Mouse (Mus musculus): Measurements from ENCODE around the gene Rbfox2. TPM values are rescaled to one million over a fixed set of nuclear protein-coding genes. Genes with fewer than 3 reads are reported as not detected.

The Rbfox2 gene
- polyA plus RNA-seq, 1 experiment from 2014 or later, result 16.8 TPM

DNA sequence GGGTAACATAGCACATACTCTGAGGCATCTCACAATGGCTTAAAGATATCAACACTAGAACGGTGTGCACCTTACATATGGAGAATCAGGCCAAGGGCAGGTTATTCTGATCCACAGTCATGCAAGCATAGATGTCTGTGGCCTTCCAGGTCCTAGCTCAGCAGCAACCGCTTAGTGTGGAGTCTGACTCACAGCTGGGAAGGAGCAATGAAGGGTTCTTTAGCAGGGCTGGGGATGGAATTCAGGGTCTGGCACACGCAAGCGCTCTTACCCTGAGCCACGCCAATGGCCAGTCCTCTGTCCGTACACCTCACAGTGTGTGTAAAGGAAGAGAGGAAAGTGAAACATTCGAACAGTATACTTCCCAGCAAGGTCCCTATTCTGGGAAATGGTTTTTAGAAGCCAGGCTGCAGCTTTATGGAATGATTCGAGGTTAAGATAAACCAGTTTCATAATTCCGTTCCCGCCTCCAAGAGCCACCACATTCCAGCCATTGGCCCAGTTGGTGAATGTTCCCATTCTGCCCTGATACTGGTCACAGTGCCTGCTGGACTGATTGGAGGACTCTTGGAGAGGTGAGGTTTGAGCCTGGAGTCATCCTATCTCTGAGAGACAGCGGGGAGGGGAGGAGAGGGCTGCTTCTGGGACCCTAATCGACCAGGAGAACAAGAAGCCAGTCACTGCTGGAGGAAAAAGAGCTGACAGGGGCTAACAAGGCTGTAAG is 262.0 kb downstream of the Rbfox2 start, which contains the start of gene Apol6:
Gene Apol6, plus strand, starts transcription at position 133 of the 724 bp plus-strand sequence.
- WGBS, result 75% methylated on average over 12 of the region's 12 CpGs

DNA sequence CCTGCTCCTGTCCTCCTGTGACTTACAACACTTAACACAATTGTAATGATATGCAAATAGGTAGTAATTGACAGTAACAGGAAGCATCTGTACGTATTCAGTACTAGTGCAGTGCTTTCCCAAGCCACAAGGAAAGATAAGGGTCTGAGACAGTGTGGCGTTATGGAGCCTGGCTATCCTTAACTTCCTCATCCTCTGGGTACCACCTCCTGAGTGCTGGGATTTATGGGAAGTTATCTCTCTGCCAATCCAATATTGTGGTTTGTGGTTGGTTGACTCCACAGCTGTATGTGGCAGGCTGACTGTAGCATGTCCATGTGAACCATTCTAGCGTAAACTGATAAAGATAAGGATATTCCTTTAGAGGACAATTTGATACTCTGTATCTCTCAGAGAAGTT is 266.0 kb downstream of the Rbfox2 start:
- Histone ChIP-seq H3K36me3 (ENCODE audit: control insufficient read depth, insufficient read depth) (no peaks in the 10 kb centered on the region), H3K4me2 (replicated peaks; ENCODE audit: low read depth) (no peak overlapping the region), H3K27me3 (replicated peaks; ENCODE audit: control insufficient read depth, insufficient read depth, low read length) (no peaks in the 10 kb centered on the region), H3K9ac (ENCODE audit: low read depth, low read length) (no peak overlapping the region), H3K4me1 (replicated peaks; ENCODE audit: control insufficient read depth, insufficient read depth, low read length) (0 out of 2 replicates have a peak, but pooled peaks cover 6% of the 10 kb centered on the region), H3K9me3 (ENCODE audit: control insufficient read depth) (no peaks in the 10 kb centered on the region), H3K27ac (ENCODE audit: low read depth, low read length) (no peak overlapping the region), H3K4me3 (ENCODE audit: low read depth, low read length) (no peak overlapping the region)
- TF ChIP-seq CTCF (IDR thresholded peaks at IDR 0.05; ENCODE audit: low read depth), result no peak
- no peak for ATAC-seq
- WGBS, result 53% methylated on average over 3 of the region's 3 CpGs

More for the DNA sequence above, 262.0 kb downstream of the Rbfox2 start, which contains the start of gene Apol6:
- H3K9ac ChIP-seq (ENCODE audit: low read depth, low read length), result no peak within 1 kb of the TSS
- TF ChIP-seq CTCF (IDR thresholded peaks at IDR 0.05; ENCODE audit: low read depth), result no peak
- H3K4me3 ChIP-seq (ENCODE audit: low read depth, low read length), result no peak within 1 kb of the TSS
- no peaks in the 10 kb centered on the region for H3K9me3 ChIP-seq (ENCODE audit: control insufficient read depth)
- no peak within 1 kb of the TSS for H3K4me2 ChIP-seq (replicated peaks; ENCODE audit: low read depth)
- H3K27me3 ChIP-seq (replicated peaks; ENCODE audit: control insufficient read depth, insufficient read depth, low read length), result no peaks in the 10 kb centered on the region
- H3K36me3 ChIP-seq (ENCODE audit: control insufficient read depth, insufficient read depth), result no peaks in the 10 kb centered on the region
- H3K4me1 ChIP-seq (replicated peaks; ENCODE audit: control insufficient read depth, insufficient read depth, low read length), result no peaks in the 10 kb centered on the region
- no peak for ATAC-seq
- H3K27ac ChIP-seq (ENCODE audit: low read depth, low read length), result no peak within 1 kb of the TSS

- 82% methylated on average over 6 of the region's 9 CpGs for WGBS
- Histone ChIP-seq H3K9ac (ENCODE audit: low read depth, low read length) (no peak overlapping the region), H3K4me3 (ENCODE audit: low read depth, low read length) (no peak overlapping the region), H3K27ac (ENCODE audit: low read depth, low read length) (no peak overlapping the region), H3K27me3 (replicated peaks; ENCODE audit: control insufficient read depth, insufficient read depth, low read length) (no peaks in the 10 kb centered on the region), H3K4me2 (replicated peaks; ENCODE audit: low read depth) (no peak overlapping the region), H3K9me3 (ENCODE audit: control insufficient read depth) (no peaks in the 10 kb centered on the region), H3K4me1 (replicated peaks; ENCODE audit: control insufficient read depth, insufficient read depth, low read length) (0 out of 2 replicates have a peak, but pooled peaks cover 6% of the 10 kb centered on the region), H3K36me3 (ENCODE audit: control insufficient read depth, insufficient read depth) (no peaks in the 10 kb centered on the region)
- no peak for ATAC-seq
- TF ChIP-seq CTCF (IDR thresholded peaks at IDR 0.05; ENCODE audit: low read depth), result no peak
Observed at GRCm38 (mm10) chr15:77039211-77039700, 267.5 kb downstream of the Rbfox2 start.

DNA sequence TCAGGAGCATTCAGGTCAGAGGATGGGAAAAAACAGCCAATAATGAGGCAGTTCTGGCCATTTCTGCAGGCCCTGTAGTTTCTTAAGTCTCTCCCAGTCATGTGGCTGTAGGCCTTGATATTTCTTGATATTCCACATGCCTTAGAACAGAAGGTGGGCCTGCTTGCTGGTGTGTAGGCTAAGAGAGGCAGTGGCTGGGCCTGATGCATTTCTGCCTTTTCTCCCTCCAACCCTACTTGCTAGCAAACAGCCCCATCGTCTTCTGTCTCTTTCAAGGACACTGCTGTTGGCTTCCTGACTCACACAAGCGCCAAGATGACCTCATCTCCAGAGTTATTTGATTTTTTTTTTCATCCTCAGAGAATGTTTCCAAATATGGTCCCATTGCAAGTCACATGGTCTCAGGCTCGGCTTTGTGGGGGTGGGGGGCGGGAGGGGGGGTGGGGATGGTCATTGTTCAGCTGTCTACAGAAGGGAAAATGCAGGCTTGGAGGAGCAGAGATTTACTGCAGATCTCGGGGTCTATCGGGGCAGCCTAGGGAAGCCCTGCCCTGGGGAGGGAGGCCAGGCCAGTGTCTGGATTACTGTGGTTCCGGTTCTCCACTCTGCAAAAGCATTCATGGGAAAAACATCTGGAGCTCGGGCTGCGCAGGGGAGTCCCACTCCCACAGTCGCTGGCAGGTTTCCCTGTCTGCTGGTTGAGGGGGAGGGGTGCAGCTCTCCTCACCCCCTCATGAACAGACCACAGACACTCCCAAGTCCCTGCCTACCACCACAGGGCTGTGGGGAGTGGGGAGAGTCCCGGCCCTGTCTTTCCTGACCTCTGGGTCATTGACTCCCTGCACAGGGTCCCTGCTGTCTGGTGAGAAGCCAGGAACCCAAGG is 269.3 kb downstream of the Rbfox2 start:
- H3K4me2 ChIP-seq (replicated peaks; ENCODE audit: low read depth), result peak overlapping the region; percentile 13; the same call in 1 of the 2 replicates

DNA sequence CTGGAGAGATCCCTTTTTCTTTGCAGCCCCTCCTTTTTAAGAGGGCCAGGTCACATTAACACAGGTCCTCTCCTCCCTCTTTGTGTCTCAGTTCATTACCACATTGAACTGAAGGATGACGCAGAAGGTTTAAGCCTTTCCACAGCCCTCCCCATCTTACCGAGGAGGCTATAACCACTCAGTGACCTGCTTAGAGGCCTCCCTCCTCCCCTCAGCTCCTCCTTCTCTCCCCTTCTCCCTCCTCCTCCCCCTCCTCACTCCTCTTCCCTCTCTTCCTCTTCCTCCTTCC is 269.9 kb downstream of the Rbfox2 start:
- peak overlapping the region; percentile 13; the same call in 1 of the 2 replicates for H3K4me2 ChIP-seq (replicated peaks; ENCODE audit: low read depth)
- H3K4me3 ChIP-seq (ENCODE audit: low read depth, low read length), result no peak overlapping the region
- H3K27me3 ChIP-seq (replicated peaks; ENCODE audit: control insufficient read depth, insufficient read depth, low read length), result no peaks in the 10 kb centered on the region
- H3K4me1 ChIP-seq (replicated peaks; ENCODE audit: control insufficient read depth, insufficient read depth, low read length), result 0 out of 2 replicates have a peak, but pooled peaks cover 6% of the 10 kb centered on the region
- no peak for TF ChIP-seq CTCF (IDR thresholded peaks at IDR 0.05; ENCODE audit: low read depth)
- no peaks in the 10 kb centered on the region for H3K9me3 ChIP-seq (ENCODE audit: control insufficient read depth)
- 46% methylated on average over 2 of the region's 2 CpGs for WGBS
- peak overlapping the region; percentile 89 for H3K27ac ChIP-seq (ENCODE audit: low read depth, low read length)
- H3K9ac ChIP-seq (ENCODE audit: low read depth, low read length), result no peak overlapping the region
- no peaks in the 10 kb centered on the region for H3K36me3 ChIP-seq (ENCODE audit: control insufficient read depth, insufficient read depth)
- peak; percentile 4; the same call in 1 of the 2 replicates for ATAC-seq

More for the DNA sequence above, 269.3 kb downstream of the Rbfox2 start:
- Histone ChIP-seq H3K9me3 (ENCODE audit: control insufficient read depth) (no peaks in the 10 kb centered on the region), H3K4me1 (replicated peaks; ENCODE audit: control insufficient read depth, insufficient read depth, low read length) (0 out of 2 replicates have a peak, but pooled peaks cover 6% of the 10 kb centered on the region), H3K36me3 (ENCODE audit: control insufficient read depth, insufficient read depth) (no peaks in the 10 kb centered on the region), H3K4me3 (ENCODE audit: low read depth, low read length) (no peak overlapping the region), H3K9ac (ENCODE audit: low read depth, low read length) (no peak overlapping the region), H3K27me3 (replicated peaks; ENCODE audit: control insufficient read depth, insufficient read depth, low read length) (no peaks in the 10 kb centered on the region), H3K27ac (ENCODE audit: low read depth, low read length) (peak overlapping the region; percentile 89)
- 29% methylated on average over 11 of the region's 11 CpGs for WGBS
- ATAC-seq, result peak; percentile 57
- no peak for TF ChIP-seq CTCF (IDR thresholded peaks at IDR 0.05; ENCODE audit: low read depth)

All from intestine, postnatal 0 days (tissue).